Mouse (Mus musculus): ENCODE data around the gene Ptcd1.
"Not testable (repeated sequence)": the region's sequence is repeated elsewhere in the genome, so short reads cannot be mapped to it uniquely, and the experiment has no call there.

Gene Ptcd1

DNA sequence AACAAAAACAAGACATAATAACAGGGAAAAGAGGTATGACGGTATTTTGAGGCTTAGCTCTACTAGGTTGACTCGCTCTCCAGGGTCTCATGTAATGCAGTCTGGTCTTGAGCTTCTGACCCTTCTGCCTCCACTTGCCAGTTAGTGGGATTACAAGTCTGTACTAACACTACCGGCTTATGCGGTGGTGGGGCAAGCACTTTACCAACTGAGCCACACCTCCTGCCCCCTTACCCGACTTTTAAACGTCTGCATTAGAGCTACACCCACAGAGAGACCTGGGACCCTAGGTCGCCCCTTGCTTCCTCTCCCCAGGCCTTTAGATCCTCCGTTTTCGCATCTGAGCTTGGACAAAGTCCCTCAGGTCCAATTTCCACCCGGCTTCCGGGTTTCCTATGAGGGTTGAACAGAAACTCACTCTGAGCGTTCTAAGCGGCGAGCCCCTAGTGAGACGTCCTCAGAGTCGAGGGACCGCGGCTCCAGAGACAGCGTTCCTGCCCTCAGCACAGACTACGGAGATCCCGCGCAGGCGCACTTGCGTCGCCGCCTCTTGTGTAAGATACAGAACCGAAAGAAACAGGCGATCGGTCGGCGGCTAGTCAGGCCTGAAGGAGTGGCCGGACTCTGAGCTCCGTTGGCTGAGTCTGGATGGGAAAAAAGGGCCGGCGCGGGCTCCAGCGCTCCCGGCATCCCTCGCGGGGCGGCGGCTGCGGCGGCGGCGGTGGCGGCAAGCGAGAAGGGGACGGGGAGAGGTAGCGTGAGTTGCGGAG is at the start of gene Ptcd1, which contains the start of gene Cpsf4:
Ptcd1 (minus strand) TSS at position 573 of the 770 bp plus-strand sequence.
Cpsf4 (plus strand) TSS at position 678 of the 770 bp plus-strand sequence.
- DNase-seq (ENCODE audit: inconsistent age in 2 of 2, low spot score in 1 of 2): peak; percentile 98 to 99

GRCm38 (mm10) chr5:145214679-145215078 is 47.8 kb upstream of the Ptcd1 start:
- peak in 1 of 2 experiments; percentile 72 for DNase-seq (ENCODE audit: inconsistent age in 2 of 2, low spot score in 1 of 2)

DNA sequence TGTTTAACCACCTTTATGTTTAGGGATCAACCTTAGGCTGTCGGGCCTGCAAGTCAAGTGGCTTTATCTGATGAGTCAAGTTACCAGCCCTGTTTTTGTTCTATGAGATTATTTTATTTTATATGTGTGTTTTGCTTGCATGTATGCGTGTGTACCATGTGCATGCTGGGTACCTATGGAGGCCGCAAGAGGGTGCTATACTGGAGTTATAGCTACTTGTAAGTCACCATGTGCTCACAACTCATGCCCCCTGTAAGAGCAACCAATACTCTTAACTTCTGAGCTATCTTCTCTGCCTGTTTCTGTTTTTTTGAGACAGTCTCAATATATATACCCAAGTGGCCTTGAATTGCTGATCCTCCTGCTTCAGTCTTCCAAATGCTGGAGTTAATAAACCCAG is 46.6 kb upstream of the Ptcd1 start:
- no peak for DNase-seq (ENCODE audit: inconsistent age in 2 of 2, low spot score in 1 of 2)

GRCm38 (mm10) chr5:145212216-145212615 is 45.3 kb upstream of the Ptcd1 start:
- DNase-seq (ENCODE audit: inconsistent age in 2 of 2, low spot score in 1 of 2): no peak

- no peak for DNase-seq (ENCODE audit: inconsistent age in 2 of 2, low spot score in 1 of 2)
Observed at GRCm38 (mm10) chr5:145211340-145211739, 44.4 kb upstream of the Ptcd1 start.

DNA sequence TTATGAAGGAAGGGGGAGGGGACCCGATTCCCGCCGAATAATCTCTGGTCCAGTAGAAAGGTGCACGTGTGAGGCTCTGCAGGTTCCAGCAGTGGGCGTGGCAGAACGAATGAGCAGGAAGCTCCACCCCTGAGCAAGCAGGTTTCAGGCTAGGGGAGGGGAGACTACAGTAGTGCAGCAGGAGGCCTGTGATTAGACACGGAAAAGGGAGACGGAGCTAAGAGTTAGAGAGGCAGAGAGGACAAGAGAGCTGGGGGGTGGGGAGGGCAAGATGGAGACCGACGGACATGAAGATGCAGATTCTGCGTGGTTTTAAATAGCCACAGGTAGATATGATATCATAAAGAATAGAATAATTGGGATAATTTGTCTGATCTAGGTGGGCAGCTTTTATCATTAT is 41.5 kb upstream of the Ptcd1 start:
- DNase-seq (ENCODE audit: inconsistent age in 2 of 2, low spot score in 1 of 2): not testable (repeated sequence)

GRCm38 (mm10) chr5:145207954-145208353 is 41.0 kb upstream of the Ptcd1 start:
- DNase-seq (ENCODE audit: inconsistent age in 2 of 2, low spot score in 1 of 2): no peak

- no peak for DNase-seq (ENCODE audit: inconsistent age in 2 of 2, low spot score in 1 of 2)
Observed at GRCm38 (mm10) chr5:145207385-145207784, 40.5 kb upstream of the Ptcd1 start.

GRCm38 (mm10) chr5:145205041-145205440 is 38.1 kb upstream of the Ptcd1 start:
- peak in 1 of 2 experiments; percentile 68 for DNase-seq (ENCODE audit: inconsistent age in 2 of 2, low spot score in 1 of 2)

GRCm38 (mm10) chr5:145203936-145204691 is 37.2 kb upstream of the Ptcd1 start, which contains the start of gene Zkscan5:
Gene Zkscan5, plus strand, starts transcription at chr5:145204562.
- peak; percentile 99 for DNase-seq (ENCODE audit: inconsistent age in 2 of 2, low spot score in 1 of 2)

DNA sequence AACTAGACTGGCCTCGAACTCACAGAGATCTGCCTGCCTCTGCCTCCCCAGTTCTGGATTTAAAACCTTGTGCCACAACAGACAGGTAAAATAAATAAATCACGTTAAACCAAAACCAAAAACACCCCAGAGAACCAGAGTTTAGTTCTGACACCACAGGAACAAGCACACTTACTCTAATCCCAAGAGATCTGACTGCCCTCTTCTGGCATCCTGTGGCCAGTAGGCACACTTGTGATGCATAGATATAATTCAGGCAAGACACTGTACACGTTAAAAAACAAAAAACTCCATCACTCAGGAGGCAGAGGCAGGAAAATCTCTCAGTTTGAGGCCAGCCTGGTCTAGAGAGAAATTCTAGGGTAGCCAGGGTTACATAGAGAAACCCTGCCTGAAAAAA is 35.5 kb upstream of the Ptcd1 start:
- DNase-seq (ENCODE audit: inconsistent age in 2 of 2, low spot score in 1 of 2): no peak

DNA sequence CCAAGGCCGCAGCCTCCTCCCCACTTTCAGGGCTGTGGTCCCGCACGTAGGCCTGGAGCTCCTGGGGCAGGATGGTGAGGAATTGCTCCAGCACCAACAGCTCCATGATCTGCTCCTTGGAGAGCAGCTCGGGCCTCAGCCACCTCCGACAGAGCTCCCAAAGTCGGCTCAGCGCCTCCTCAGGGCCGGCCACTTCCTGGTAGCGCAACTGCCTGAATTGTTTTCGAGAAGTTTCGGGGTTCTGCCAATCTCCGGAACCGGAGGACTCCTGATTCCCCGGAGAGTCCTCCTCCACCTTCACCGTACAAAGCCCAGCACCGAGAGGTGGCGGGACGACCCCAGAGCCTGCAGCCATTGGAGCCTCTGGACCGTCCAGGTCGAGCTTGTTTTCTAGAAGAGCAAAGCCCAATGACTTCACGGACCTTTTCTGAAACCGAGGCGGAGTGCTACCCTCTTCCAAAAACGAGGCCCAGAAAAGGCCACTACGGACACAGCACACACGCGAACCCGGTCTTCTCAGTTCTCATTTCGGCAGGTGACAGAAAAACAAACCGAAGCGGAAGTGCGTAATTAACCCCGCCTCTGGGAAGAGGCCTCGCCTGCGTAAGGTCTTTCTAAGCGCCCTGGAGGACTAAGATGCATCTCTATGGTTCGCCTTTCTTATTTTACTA is 34.5 kb upstream of the Ptcd1 start, which contains the start of gene Zkscan14:
Zkscan14 (minus strand) TSS at position 548 of the 671 bp plus-strand sequence.
- DNase-seq (ENCODE audit: inconsistent age in 2 of 2, low spot score in 1 of 2): peak; percentile 79 to 90

DNA sequence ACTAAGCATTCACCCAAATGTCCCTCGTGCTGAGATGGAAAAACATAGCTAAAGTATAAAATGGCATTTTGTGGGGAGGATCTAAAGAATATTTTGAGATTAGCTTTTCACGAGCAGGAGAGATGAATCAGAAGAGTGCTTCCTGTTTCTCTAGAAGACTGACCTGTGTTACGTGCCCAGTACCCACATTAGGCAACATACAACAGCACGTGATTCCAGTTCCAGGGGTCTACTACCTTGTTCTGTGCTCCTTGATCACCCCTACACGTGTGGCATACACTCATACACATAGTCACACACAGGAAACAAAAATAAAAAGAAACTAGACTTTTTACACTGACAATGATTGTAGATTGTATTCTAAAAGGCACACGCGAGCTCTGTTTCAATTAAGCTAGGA is 33.5 kb upstream of the Ptcd1 start:
- DNase-seq (ENCODE audit: inconsistent age in 2 of 2, low spot score in 1 of 2): no peak

DNA sequence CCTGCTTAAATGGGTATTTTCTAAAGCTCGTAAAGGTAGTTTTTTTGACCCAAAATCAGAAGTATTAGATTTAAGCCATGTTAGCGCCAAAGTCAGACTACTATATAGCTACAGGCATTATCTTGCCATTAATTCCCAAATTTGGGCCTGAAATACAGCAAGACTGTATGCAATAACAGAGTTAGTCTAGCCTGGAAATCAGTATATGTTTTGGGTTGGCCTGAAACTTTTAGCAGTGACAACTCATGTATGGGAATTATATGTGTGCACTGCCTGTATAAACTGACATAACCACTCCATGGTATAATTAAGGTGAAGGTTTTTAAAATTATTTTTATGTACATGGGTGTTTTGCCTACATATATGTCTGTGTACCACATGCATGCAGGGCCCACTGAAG is 25.1 kb upstream of the Ptcd1 start, which contains the start of gene Atp5j2:
Atp5j2 (minus strand) TSS at position 101 of the 400 bp plus-strand sequence.
- DNase-seq (ENCODE audit: inconsistent age in 2 of 2, low spot score in 1 of 2): no peak

GRCm38 (mm10) chr5:145190875-145191798 is 24.2 kb upstream of the Ptcd1 start:
- peak; percentile 92 to 97 for DNase-seq (ENCODE audit: inconsistent age in 2 of 2, low spot score in 1 of 2)

- peak in 1 of 2 experiments; percentile 52 for DNase-seq (ENCODE audit: inconsistent age in 2 of 2, low spot score in 1 of 2)
Observed at GRCm38 (mm10) chr5:145190373-145190772, 23.5 kb upstream of the Ptcd1 start.

GRCm38 (mm10) chr5:145189416-145189815 is 22.5 kb upstream of the Ptcd1 start:
- DNase-seq (ENCODE audit: inconsistent age in 2 of 2, low spot score in 1 of 2): no peak

- no peak for DNase-seq (ENCODE audit: inconsistent age in 2 of 2, low spot score in 1 of 2)
Observed at GRCm38 (mm10) chr5:145185244-145185643, 18.3 kb upstream of the Ptcd1 start.

DNA sequence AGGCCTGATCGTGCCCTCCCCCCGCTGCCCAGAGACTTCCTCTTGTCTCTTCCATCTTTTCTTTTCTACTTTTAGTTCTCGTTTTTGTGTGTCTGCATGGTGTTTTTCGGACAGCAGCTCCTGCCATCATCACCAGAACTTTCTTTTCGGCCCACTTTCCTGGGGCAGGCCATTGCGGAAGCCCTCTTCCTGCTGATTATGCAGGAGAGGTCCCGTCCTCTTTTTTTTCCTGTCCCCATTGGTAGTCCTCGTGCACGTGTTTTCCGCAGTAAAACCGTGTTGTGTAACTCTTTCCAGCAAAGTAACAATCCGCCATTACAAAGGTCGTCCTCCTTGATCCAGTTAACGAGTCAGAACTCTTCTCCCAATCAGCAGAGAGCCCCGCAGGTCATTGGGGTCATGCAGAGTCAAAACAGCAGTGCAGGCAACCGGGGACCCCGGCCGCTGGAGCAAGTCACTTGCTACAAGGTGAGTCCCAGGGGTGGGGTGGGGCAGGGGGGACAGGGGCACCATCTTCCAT is 11.6 kb upstream of the Ptcd1 start:
- DNase-seq (ENCODE audit: inconsistent age in 2 of 2, low spot score in 1 of 2): no peak

- no peak for DNase-seq (ENCODE audit: inconsistent age in 2 of 2, low spot score in 1 of 2)
Observed at GRCm38 (mm10) chr5:145167306-145167661, 376 bp upstream of the Ptcd1 start.

Data from adrenal gland, adult (tissue).